Mouse (Mus musculus): ENCODE measurements around the gene Rbfox1.

Rbfox1 gene

GRCm38 (mm10) chr16:6479094-6479590, 594.0 kb downstream of the Rbfox1 start:
- DNase-seq (ENCODE audit: low read depth, low spot score), result no peak

DNA sequence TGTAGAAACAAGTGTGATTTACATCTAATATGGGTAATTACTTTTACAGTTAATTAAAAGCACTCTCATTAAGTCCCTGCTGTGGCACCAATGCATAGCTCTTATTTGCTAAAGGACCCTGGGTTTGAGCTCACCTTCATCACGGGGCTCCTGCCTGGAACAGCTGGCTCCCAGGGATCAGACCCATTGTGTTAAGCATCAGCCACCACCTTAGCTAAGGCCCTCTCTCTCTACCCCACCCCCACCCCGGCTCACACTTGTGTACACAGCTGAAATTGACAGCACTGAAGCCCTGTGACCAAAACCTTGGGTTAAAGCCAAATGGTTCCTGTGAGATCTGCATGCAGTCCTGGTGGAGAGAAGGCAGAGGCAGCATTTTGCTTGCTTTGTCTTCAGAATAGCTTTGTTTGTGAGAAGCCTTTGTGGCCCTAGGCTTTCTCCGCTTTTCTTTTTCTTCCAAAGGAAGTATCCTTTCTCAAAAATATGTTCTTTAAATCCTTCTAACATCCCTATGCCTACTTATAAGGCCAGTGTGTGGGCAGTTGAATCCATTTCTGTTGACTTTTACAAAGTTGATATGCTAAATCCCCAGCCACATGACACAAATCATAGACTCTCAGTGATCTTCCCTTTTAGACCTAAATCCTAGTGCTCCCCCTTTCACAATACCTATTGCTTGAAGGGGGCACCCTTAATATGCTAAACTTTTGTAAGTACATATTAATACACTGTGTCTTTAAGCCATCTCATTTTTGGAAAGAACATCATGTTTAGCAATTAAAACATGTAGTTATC, 594.7 kb downstream of the Rbfox1 start:
- DNase-seq (ENCODE audit: low read depth, low spot score), result no peak

DNA sequence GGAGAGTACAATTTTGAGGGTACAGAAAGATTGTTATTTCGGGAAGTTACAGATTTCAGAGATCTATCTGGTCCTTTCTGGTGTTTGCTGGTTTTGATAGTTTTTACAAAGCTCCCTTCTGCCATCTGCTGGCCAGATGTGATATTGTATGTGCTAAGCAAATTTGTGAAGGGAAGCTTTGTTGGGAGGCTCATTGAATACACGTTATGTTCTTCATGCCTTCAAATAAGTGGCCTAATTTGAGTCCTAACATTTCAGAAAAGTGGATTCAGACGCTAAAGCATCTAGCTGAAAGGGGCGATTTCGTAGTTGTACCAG, 595.2 kb downstream of the Rbfox1 start:
- peak; percentile 55 for DNase-seq (ENCODE audit: low read depth, low spot score)

GRCm38 (mm10) chr16:6483628-6484027, 598.5 kb downstream of the Rbfox1 start:
- no peak for DNase-seq (ENCODE audit: low read depth, low spot score)

DNA sequence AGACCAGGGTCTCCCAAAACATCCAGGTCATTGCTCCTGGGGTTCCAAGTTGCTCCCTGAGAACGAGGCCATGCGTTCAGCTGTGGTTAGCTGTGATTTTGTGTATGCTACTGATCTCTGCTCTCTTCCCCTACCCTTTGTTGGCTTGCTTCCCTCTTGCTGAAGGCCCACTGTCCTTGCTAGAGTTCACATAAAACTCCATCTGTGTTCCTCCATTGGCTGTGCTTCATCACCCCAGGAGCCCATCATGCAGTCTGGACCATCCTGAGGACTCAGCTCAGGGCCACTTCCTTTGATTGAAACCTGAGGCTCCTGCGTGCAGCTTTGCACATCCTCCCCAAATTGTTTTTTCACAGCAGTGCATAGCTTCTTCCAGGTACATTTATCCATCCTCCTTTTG, 600.5 kb downstream of the Rbfox1 start:
- no peak for DNase-seq (ENCODE audit: low read depth, low spot score)

DNA sequence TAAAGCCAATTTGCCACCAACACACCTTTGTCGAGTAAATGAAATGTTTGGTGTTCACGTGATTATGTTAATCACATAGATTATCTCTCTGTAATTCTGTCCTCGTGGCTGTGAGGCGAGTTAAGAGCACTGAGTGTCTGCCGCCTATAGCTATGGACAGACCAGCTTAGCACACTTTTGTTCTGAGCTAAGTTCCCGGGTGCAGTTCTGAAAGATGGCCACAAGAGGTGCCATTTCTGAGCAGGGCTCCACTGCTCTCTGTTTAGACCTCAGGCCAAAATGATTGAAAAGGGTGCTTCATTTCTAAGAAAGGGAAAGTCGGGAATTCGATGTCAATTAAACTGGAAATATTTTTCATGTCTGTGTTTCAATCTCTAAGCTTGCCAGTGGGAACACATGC, 617.1 kb downstream of the Rbfox1 start:
- DNase-seq (ENCODE audit: low read depth, low spot score), result no peak

DNA sequence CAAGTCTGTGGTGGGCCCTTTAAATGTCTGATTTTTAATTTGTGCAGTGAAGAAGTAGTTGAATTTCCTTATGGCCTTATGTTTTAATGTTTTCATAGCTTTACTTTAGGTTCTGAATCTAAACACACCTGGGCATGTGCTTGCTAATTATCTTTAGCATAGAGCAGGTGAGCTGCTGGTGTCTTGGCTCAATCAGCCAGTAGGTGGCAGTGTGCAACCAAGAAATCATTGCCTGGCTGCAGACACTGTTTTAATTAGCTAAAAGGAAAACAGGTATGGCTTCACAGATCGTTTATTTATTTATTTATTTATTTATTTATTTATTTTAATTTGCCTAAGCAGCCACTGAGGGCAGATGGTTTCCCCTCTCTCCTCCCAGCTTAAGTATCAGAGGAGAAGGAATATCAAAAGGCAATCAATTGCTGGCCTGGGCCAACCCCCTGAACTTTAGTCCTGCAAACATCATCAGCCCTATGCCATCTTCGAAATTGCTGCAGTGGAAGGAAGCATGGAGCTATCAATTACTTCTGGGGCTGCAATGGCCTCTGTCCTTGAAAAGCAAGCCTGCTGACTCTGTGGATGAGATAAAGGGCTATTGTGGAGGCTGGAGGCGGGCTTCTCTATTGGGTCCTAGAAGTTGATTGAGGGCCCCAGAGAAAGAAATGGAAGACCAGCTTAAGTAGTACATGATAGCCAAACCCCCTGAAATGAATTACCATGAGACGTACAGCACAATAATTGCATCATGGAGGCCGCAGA, 618.6 kb downstream of the Rbfox1 start:
- no peak for DNase-seq (ENCODE audit: low read depth, low spot score)

DNA sequence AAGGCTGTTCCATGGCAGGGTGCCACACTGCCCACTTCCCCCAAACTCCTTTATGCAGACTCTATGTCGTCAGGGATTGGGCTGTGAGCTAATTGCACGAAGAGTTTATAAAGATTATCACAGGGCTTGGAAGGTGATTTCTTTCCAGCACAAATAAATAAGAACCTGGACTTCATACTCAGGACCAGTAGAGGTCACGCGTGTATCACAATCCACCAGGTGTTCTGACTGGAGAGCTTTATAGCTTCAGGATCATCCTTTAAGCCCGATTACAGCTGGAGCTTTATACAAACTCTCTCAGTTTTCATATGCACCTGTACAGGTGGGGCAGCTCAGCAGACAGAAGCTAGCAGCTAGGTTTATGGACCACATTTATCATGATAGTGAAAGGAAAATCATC, 623.8 kb downstream of the Rbfox1 start:
- no peak for DNase-seq (ENCODE audit: low read depth, low spot score)

DNA sequence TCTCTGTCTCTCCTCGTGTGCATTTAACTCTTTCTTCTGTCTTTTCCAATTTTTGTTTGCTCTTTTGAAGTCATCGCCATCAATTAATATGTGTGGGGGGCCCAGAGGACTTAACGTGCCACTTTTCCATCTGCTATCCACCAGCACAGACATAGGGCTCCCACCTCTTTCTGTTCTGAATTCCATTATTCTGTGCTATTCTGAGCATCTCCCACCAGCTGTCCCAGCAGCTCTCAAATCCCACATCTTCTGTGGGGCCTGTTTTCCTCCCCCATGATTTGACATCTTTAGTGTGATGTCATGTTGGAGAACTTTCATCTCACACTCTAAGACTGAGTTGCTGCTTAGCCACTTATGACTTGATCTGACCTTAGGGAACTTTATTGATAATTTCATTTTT, 634.3 kb downstream of the Rbfox1 start:
- no peak for DNase-seq (ENCODE audit: low read depth, low spot score)

- DNase-seq (ENCODE audit: low read depth, low spot score), result no peak
Observed at GRCm38 (mm10) chr16:6525507-6526170, 640.5 kb downstream of the Rbfox1 start.

DNA sequence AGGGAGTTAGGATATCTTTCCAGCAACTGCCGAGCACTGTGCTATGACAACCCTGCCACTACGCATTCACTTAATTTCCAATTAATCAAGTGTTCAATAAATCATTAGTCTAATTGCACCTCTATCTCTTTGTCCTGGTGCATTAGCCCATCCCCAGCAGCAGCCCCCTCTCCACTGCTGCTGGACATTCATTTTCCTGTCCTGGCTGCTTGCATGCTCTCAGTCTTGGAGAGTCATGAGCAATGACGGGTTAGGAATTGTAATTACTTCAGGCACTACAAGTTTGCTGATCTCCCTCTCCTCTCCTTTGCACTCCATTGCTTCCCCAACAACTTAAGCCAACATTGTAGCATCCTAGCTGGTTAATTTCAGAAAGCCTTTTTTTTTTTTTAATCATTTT, 646.3 kb downstream of the Rbfox1 start:
- no peak for DNase-seq (ENCODE audit: low read depth, low spot score)

DNA sequence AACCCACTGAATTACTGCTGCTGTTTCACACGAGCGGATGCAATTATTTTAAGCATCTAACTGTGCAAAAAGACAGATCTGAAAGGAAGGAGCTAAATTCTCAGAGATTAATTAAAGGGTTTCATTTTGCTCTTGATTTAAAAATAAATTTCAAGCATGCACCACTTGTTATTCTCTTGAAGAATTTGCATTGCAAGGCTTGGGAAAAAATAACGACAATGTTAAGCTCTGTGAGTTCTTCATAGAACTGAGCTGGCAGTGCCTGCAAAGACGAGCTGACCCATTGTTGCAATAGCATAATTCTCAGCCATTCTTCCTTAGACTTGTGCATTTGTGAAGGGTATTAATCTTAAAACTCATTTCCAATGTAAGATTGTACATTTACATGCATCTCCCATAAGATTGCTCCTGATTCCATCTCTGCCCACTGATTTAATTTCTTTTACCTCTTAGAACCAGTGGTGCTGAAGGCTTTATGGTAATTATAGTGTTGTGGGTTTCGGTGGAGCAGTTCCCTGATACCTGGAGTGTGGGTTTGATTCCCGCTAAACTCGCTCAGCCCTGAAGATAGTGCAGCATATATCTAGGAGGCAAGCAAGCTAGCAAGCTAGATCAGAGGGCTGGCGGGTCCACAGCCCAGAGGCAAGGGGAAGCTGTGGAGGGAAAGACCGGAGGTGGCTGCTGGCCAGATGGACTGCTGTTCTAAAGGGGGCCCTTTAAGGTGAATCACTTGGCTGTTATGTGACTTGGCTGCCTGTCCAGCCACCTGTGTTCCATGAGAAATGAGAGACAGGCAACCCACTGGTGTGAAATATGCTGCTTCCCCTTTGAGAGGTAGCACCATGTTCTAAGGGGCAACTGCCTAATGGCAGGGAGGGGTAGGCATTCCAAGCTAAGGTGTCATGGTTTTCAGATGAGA, 647.2 kb downstream of the Rbfox1 start:
- DNase-seq (ENCODE audit: low read depth, low spot score), result no peak

GRCm38 (mm10) chr16:6555776-6556175, 670.6 kb downstream of the Rbfox1 start:
- DNase-seq (ENCODE audit: low read depth, low spot score), result no peak

DNA sequence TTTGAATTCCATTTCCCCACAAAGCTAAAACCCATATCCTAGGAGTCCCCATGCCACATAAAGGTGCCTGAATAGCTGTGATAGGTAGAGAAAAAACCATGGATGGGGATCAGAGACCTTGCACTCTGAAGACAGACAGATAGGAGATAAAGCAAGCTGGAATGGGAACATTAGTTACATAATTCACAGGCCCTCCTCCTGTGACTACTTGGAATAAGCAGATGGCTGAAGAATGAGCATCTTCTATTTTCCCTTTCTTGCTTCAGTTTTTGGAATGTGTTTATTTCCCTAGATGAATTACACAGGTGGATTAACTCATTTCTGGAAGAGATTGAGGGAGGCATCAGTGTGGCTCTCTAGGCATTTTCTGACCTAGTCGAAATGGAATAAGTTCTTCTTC, 672.6 kb downstream of the Rbfox1 start:
- DNase-seq (ENCODE audit: low read depth, low spot score), result no peak

GRCm38 (mm10) chr16:6584700-6585099, 699.5 kb downstream of the Rbfox1 start:
- DNase-seq (ENCODE audit: low read depth, low spot score), result no peak

- DNase-seq (ENCODE audit: low read depth, low spot score), result no peak
Observed at GRCm38 (mm10) chr16:6585204-6585603, 700.0 kb downstream of the Rbfox1 start.

DNA sequence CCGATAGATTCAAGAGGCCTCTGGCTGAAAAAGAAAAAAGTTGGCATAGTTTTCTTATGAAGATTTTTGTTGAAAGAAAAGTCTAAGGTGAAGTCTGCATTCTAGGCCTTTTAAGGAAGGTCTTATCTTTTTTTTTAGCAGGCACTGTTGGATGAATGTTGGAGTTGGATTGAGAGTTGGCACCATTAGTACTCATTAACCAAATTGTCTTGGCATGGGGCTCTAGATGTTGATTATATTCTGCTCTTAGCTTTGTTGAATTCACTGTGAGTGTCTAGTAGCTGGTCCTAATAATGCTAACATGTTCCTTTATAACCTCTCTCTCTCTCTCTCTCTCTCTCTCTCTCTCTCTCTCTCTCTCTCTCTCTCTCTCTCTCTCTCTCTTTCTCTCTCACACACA, 731.4 kb downstream of the Rbfox1 start:
- DNase-seq (ENCODE audit: low read depth, low spot score), result no peak

- DNase-seq (ENCODE audit: low read depth, low spot score), result no peak
Observed at GRCm38 (mm10) chr16:6640330-6640729, 755.2 kb downstream of the Rbfox1 start.

GRCm38 (mm10) chr16:6646941-6647340, 761.8 kb downstream of the Rbfox1 start:
- DNase-seq (ENCODE audit: low read depth, low spot score), result no peak

- DNase-seq (ENCODE audit: low read depth, low spot score), result no peak
Observed at GRCm38 (mm10) chr16:6648753-6649152, 763.6 kb downstream of the Rbfox1 start.

- DNase-seq (ENCODE audit: low read depth, low spot score), result no peak
Observed at GRCm38 (mm10) chr16:6658594-6658993, 773.4 kb downstream of the Rbfox1 start.
